Mouse (Mus musculus) forebrain, embryonic 10.5 days (tissue): ENCODE measurements at regions not wholly inside any gene's neighbourhood (a gene's known extent, or its start where the extent isn't known, plus 50 kb on each side); places are given as distances from the start of the nearest gene placed in this dataset.
A peak's percentile ranks its signal among the peaks of the same experiment; 100 is the strongest.

Source experiments
- DNase-seq: peaks from one replicate; pipeline ENCODE4 v3.0.0-alpha.2; 2017; ENCODE audit warnings: low spot score; ENCODE audit errors: extremely low spot score
- H3K27ac ChIP-seq: fragments of 300-500 bp; sonication (generic); 2 replicates; pipeline ENCODE4 v1.5.1; 2016; ENCODE audit warnings: mild to moderate bottlenecking
- H3K27me3 ChIP-seq: fragments of 300-500 bp; sonication (generic); 2 replicates; pipeline ENCODE4 v1.6.1; 2016; ENCODE audit warnings: mild to moderate bottlenecking; ENCODE audit not compliant: poor library complexity, severe bottlenecking
- H3K36me3 ChIP-seq: fragments of 300-500 bp; sonication (generic); replicated peaks from 2 replicates; pipeline ENCODE4 v1.6.1; 2016; ENCODE audit warnings: mild to moderate bottlenecking, moderate library complexity
- H3K4me1 ChIP-seq: fragments of 300-500 bp; sonication (generic); 2 replicates; pipeline ENCODE4 v1.6.1; 2016
- H3K4me3 ChIP-seq: fragments of 300-500 bp; sonication (generic); 2 replicates; pipeline ENCODE4 v1.5.1; 2016; ENCODE audit warnings: mild to moderate bottlenecking, moderate library complexity
- H3K9me3 ChIP-seq: fragments of 300-500 bp; sonication (generic); 2 replicates; pipeline ENCODE4 v1.6.1; 2016; ENCODE audit warnings: mild to moderate bottlenecking, moderate library complexity
- WGBS: fragments of 180-500 bp; shearing (Covaris S2); methylation state at CpG from one replicate; pipeline ENCODE4 v1.1.7; 2016; 5-methylcytosine and 5-hydroxymethylcytosine counted together

- Histone ChIP-seq H3K27me3 (no peaks in the 10 kb centered on the region), H3K4me3 (no peak overlapping the region), H3K4me1 (no peaks in the 10 kb centered on the region), H3K9me3 (no peaks in the 10 kb centered on the region), H3K36me3 (no peaks in the 10 kb centered on the region), H3K27ac (no peak overlapping the region)
- 69% methylated on average over 7 of the region's 7 CpGs for WGBS
- DNase-seq, result no peak
Measured at GRCm38 (mm10) chr17:9484098-9484497, 62.2 kb downstream of the Gm17728 start.

DNA sequence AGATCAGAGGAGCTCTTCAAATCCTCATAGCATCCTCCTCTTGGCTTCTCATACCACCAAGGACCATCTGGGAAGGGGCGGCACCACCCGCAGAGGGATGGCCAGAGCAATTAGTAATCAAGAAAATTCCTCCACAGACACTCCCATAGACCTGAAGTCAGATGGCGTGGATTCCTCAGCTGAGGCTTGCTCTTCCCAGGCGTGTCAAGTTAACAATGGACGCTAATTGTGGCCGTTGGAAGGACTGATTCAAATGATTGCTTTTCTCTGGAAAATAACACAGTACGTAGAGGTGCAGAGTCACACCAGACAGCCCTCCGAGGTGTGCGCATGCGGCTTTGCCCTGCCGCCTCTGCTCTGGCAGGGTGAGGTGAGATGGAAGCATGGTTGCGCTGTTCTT lies 62.7 kb downstream of the Gm17728 start:
- no peaks in the 10 kb centered on the region for H3K4me1 ChIP-seq
- H3K27me3 ChIP-seq, result no peaks in the 10 kb centered on the region
- no peaks in the 10 kb centered on the region for H3K36me3 ChIP-seq
- H3K4me3 ChIP-seq, result no peak overlapping the region
- 85% methylated on average over 12 of the region's 12 CpGs for WGBS
- no peaks in the 10 kb centered on the region for H3K9me3 ChIP-seq
- no peak overlapping the region for H3K27ac ChIP-seq
- DNase-seq, result no peak

GRCm38 (mm10) chr17:9529340-9529739 lies 107.5 kb downstream of the Gm17728 start:
- Histone ChIP-seq H3K36me3 (no peaks in the 10 kb centered on the region), H3K4me3 (no peak overlapping the region), H3K9me3 (no peaks in the 10 kb centered on the region; the same call in 1 of the 2 replicates), H3K27me3 (no peaks in the 10 kb centered on the region), H3K27ac (no peak overlapping the region), H3K4me1 (no peaks in the 10 kb centered on the region)
- 87% methylated on average over 3 of the region's 3 CpGs for WGBS
- no peak for DNase-seq

GRCm38 (mm10) chr17:9536090-9536489 lies 114.2 kb downstream of the Gm17728 start:
- Histone ChIP-seq H3K4me3 (no peak overlapping the region), H3K4me1 (peaks cover 37% of the 10 kb centered on the region), H3K9me3 (no peaks in the 10 kb centered on the region; the same call in 1 of the 2 replicates), H3K27ac (no peak overlapping the region), H3K36me3 (no peaks in the 10 kb centered on the region), H3K27me3 (no peaks in the 10 kb centered on the region)
- WGBS, result 61% methylated on average over 4 of the region's 4 CpGs
- DNase-seq, result no peak

GRCm38 (mm10) chr17:9538371-9538770 lies 116.5 kb downstream of the Gm17728 start:
- Histone ChIP-seq H3K27me3 (no peaks in the 10 kb centered on the region), H3K4me3 (no peak overlapping the region), H3K4me1 (peaks cover 43% of the 10 kb centered on the region), H3K27ac (no peak overlapping the region), H3K36me3 (no peaks in the 10 kb centered on the region), H3K9me3 (peaks cover 8% of the 10 kb centered on the region)
- no peak for DNase-seq

GRCm38 (mm10) chr17:9540156-9540555 lies 118.3 kb downstream of the Gm17728 start:
- Histone ChIP-seq H3K27me3 (no peaks in the 10 kb centered on the region), H3K4me3 (no peak overlapping the region), H3K9me3 (peaks cover 8% of the 10 kb centered on the region), H3K27ac (no peak overlapping the region), H3K36me3 (no peaks in the 10 kb centered on the region), H3K4me1 (peaks cover 48% of the 10 kb centered on the region)
- no peak for DNase-seq
- WGBS, result 98% methylated on average over 1 of the region's 1 CpGs

DNA sequence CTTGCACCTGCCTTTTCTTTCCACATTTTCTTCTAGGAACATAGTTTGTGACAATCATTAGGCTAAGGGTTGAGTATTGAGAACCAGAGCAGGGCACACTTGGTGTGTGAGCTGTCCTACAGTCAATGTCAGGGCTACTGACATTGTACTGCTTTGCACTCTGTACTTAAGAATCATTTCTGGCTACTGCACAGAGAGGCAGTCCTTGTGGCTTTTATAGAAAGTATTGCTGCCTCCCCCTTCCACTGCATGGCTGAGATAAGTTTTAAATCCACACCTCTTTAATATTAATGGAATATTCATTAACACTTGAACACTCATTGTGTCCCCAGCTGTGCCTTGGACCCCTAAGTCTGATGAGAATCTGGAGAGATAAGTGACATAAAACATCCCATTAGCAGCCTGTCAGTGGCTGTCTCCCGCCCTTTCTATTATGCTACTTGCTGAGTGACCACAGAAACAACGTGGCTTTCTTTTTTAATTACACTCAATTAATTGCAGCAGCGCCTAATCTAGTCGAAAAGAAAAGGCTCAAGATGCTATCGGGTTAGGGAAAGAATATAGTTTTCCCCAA lies 121.5 kb downstream of the Gm17728 start:
- no peak overlapping the region for H3K27ac ChIP-seq
- no peaks in the 10 kb centered on the region for H3K27me3 ChIP-seq
- WGBS, result 61% methylated on average over 5 of the region's 5 CpGs

GRCm38 (mm10) chr17:9557544-9557943 lies 112.0 kb downstream of the Pabpc6 start:
- Histone ChIP-seq H3K9me3 (no peaks in the 10 kb centered on the region), H3K27me3 (no peaks in the 10 kb centered on the region), H3K4me1 (no peaks in the 10 kb centered on the region), H3K36me3 (no peaks in the 10 kb centered on the region), H3K27ac (no peak overlapping the region), H3K4me3 (no peak overlapping the region)
- no peak for DNase-seq
- 84% methylated on average over 4 of the region's 4 CpGs for WGBS

More for the DNA sequence above, 121.5 kb downstream of the Gm17728 start:
- DNase-seq, result no peak
- Histone ChIP-seq H3K4me3 (no peak overlapping the region), H3K4me1 (peaks cover 26% of the 10 kb centered on the region), H3K36me3 (no peaks in the 10 kb centered on the region), H3K9me3 (peaks cover 8% of the 10 kb centered on the region)

GRCm38 (mm10) chr17:9566846-9567245 lies 102.7 kb downstream of the Pabpc6 start:
- 62% methylated on average over 6 of the region's 6 CpGs for WGBS

DNA sequence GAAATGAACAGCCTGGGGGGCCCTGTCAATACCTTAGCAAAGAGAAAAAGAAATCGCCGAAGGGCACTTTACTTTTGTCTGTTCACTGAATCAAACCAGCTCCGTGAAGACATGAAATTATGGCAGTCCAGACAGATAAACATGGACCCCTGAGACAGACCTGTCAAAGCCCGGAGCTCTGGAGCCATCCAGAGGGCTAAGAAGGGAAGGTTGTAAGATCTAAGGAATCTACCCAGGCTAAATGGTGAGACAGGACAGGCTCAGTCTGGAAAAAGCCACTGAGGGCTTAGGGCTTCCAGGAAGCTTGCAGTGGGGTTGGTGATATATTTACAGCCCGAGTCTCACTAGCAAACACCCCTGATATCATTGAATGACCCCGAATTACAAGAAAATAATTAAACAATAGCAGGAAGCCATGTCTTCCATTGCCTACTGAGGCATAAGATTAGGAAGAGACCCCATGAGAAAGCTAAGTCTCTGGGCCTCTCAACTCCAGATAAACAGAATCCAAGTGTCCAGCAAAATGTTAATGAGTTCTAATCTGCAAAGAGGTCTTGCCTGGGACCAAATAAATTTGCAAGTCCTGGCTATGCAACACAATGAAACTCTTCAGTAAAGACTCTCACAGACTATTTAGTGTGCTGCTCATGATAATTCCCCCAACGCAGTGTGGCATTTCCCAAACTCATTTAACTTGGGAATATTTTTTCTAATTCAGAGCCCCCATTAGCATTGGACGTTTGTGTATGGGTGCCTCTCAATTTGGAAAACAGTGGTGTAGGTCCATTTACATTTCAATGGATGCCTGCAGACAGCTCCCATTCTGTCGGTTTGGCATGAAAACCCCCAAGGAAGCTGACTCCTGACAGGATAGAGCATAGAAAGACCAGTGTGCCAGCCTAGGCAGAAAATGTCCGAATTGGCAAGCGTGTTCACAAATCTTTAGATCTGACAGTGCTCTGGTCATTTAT lies 89.8 kb downstream of the Pabpc6 start:
- Histone ChIP-seq H3K36me3 (no peaks in the 10 kb centered on the region), H3K4me3 (no peak overlapping the region), H3K4me1 (peaks cover 24% of the 10 kb centered on the region), H3K27me3 (peaks cover 16% of the 10 kb centered on the region), H3K27ac (peak overlapping the region; percentile 40; the same call in 1 of the 2 replicates), H3K9me3 (peaks cover 4% of the 10 kb centered on the region; the same call in 1 of the 2 replicates)
- 30% methylated on average over 11 of the region's 11 CpGs for WGBS
- DNase-seq, result peak; percentile 23

More at GRCm38 (mm10) chr17:9566846-9567245, 102.7 kb downstream of the Pabpc6 start:
- Histone ChIP-seq H3K9me3 (no peaks in the 10 kb centered on the region), H3K27ac (0 out of 2 replicates have a peak overlapping the region, but pooled peaks have one; percentile 4), H3K27me3 (no peaks in the 10 kb centered on the region), H3K4me1 (peaks cover 16% of the 10 kb centered on the region), H3K4me3 (no peak overlapping the region), H3K36me3 (no peaks in the 10 kb centered on the region)
- no peak for DNase-seq

DNA sequence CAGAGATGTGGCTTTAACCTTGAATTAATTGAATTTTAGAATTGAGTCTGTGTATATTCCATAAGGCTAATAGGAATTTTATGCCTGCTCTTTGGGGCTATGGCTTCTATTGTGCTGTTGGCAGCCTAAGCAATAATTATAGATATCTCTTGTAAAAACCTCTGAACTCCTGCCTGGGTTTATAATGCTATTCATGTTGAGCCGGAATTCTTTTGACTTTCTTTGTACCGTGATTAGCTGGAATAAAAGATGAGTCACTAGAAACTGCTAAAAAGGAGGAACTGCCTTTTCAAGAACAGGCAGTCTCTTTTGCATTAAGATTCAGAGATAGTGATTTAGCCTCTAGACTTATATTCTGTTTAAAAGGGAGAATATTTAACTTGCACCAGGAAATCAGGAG lies 71.4 kb downstream of the Pabpc6 start:
- WGBS, result 70% methylated on average over 2 of the region's 2 CpGs
- no peaks in the 10 kb centered on the region for H3K27me3 ChIP-seq
- H3K4me1 ChIP-seq, result no peaks in the 10 kb centered on the region
- H3K27ac ChIP-seq, result no peak overlapping the region
- H3K4me3 ChIP-seq, result no peak overlapping the region
- no peaks in the 10 kb centered on the region for H3K36me3 ChIP-seq
- no peaks in the 10 kb centered on the region for H3K9me3 ChIP-seq
- DNase-seq, result no peak

- H3K4me3 ChIP-seq, result no peak overlapping the region
- H3K36me3 ChIP-seq, result no peaks in the 10 kb centered on the region
- no peak overlapping the region for H3K27ac ChIP-seq
- no peaks in the 10 kb centered on the region for H3K4me1 ChIP-seq
- no peaks in the 10 kb centered on the region for H3K27me3 ChIP-seq
- 84% methylated on average over 2 of the region's 2 CpGs for WGBS
- H3K9me3 ChIP-seq, result no peaks in the 10 kb centered on the region
- no peak for DNase-seq
Measured at GRCm38 (mm10) chr17:9600459-9600858, 69.1 kb downstream of the Pabpc6 start.
